Mouse (Mus musculus) lung, postnatal 0 days (tissue): ENCODE data around the gene Ppara.

Experiments used
- CTCF ChIP-seq: IDR thresholded peaks from 2 replicates; pipeline ENCODE4 v1.5.1; 2016; ENCODE audit warnings: antibody characterized with exemption, mild to moderate bottlenecking
- EP300 ChIP-seq: IDR thresholded peaks from 2 replicates; pipeline ENCODE4 v1.6.1; 2016; ENCODE audit warnings: antibody characterized with exemption, mild to moderate bottlenecking, control low read depth

DNA sequence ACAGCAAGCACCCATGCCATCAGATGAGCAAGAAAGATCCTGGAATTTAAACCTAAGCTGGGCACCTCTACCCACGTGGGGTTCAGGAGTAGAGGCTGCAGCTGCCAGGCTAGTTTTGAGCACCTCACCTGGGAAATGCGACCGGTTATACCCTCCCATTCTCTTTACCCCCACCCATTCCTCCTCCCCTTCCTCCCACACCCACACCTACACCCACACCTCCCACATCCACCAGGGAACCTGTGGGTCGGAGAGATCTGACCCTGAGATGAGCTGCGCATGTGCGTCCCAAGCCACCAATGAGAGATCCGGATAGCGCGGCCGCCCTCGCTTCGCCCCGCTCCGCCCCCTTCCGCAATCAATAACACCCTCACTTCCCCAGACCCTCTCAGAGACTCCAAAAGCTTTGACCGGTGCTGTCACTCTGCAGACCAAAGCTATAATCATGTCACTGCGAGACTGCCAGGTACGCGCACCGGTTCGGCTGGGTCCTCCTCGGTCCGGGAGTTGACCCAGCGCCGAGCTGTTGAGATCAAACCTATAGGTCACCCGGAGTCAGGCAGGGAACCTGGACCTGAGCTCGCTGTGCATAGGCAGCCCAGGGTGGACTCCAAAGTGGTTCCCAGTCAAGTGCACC lies 97.3 kb downstream of the Ppara start, which contains the start of gene Ttc38:
- TF ChIP-seq CTCF, result no peak
- no peak for TF ChIP-seq EP300
